Mouse (Mus musculus) adrenal gland, adult (tissue): Measurements from ENCODE around the gene Lgals2.

ENCODE experiments used
- DNase-seq, 2 experiments: peaks; one replicate each; pipeline ENCODE4 v3.0.0; 2022 to 2023; ENCODE audit warnings: low spot score in 1 of 2; ENCODE audit not compliant: inconsistent age in 2 of 2

The Lgals2 gene

DNA sequence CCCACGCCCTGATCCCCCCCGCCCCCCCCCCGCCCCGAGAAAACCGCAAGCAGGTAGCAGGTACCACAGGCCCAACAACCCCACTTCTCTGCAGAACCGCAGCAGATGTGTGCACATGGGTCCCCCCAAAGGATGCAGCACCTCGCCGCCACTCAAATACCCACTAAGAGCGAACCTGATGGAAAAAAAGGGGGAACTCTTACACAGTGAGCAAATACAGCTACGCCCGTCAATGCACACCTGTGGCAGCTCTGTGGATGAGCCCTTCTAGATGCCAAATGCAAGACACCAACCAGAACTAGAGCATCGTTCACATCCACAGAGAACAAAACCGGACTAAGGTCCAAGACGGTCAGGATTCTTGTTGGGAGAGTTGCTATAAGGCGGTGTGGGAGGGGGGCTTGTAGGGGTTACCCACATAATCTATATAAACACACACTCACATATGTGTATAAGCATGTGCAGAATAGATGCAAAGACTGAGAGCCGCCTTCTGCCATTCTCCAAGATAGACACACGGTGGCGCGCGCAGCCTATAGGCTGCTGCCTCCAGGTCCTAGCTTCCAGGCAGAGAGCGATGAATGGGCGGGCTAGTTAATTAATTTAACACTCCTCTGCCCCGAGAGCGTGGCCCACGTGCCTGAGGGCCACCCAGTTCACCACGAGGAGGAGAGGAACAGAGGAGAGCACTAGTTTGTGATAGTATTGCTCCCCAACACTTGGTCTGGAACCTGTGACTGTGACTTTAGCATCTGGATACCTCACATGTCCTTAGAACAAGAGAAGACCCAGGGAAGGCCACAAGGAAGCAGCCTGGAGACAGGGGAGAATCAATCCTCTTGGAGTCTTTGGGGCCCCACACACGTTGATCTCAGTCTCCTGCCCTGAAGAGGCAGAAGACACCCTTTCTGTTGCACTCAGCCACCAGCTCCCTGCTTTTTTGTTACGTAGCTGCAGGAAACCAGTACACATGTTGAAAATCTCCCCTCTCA is 28.8 kb downstream of the Lgals2 start:
- peak; percentile 73 to 91 for DNase-seq

DNA sequence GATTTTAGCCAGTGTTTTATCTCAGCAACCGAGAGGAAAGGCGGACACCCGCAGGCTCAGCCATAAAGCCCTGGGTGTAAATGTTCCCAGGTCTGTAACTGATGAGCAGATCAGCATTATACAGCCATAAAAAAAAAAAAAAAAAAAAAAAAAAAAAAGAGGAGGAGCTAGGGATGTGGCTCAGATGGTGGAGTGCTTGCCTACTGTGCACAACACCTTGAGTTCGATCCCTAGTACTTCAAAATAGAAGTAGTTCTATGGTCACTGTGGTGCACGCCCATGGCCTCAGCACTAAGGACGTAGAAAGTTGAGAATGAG is 39.3 kb downstream of the Lgals2 start:
- DNase-seq = no peak

- peak in 1 of 2 experiments; percentile 57 for DNase-seq
These were observed 39.8 kb downstream of the Lgals2 start for GRCm38 (mm10) chr15:78815314-78816073.

DNA sequence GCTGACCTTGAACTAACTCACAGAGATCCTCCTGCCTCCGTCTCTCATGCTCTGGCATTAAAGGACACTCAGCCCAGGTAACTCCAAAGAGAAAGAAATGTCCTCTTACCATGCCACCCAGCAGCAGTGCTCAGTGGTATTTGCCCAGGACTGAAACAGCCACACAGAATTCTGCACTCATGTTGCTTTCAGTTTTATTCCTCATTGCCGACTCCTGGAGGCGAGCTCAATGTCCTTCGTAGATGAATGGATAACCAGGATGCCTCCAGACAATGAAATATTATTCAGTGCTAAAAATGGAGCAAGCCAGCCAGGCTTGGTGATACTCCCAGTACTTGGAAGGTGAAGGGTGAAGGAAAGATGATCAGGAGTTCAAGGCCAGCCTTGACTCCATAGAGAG is 41.7 kb downstream of the Lgals2 start:
- no peak for DNase-seq

- peak in 1 of 2 experiments; percentile 16 for DNase-seq
These were observed 45.2 kb downstream of the Lgals2 start for GRCm38 (mm10) chr15:78810146-78810545.

- no peak for DNase-seq
These were observed 45.6 kb downstream of the Lgals2 start for GRCm38 (mm10) chr15:78809739-78810138.

DNA sequence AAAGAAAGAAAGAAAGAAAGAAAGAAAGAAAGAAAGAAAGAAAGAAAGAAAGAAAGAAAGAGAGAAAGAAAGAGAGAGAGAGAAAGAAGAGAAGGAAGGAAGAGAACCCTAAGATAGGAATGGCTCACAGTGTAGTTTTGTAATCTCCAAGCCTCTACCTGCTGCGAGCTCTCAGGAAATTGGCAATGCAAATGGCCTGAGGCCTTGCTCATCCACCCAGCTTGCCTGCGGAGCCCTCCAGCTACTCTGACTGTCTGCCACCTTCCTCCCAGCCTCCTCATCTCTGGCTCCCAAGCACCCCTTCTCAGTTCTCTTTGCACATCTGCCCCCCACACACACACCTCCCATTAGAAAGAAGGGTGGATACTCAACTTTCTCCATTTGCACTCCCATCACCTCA is 46.3 kb downstream of the Lgals2 start:
- no peak for DNase-seq

GRCm38 (mm10) chr15:78807141-78807540 is 48.2 kb downstream of the Lgals2 start:
- peak; percentile 47 to 59 for DNase-seq

- DNase-seq = no peak
These were observed 48.7 kb downstream of the Lgals2 start for GRCm38 (mm10) chr15:78806614-78807013.

- no peak for DNase-seq
These were observed 50.0 kb downstream of the Lgals2 start for GRCm38 (mm10) chr15:78805351-78805750.

DNA sequence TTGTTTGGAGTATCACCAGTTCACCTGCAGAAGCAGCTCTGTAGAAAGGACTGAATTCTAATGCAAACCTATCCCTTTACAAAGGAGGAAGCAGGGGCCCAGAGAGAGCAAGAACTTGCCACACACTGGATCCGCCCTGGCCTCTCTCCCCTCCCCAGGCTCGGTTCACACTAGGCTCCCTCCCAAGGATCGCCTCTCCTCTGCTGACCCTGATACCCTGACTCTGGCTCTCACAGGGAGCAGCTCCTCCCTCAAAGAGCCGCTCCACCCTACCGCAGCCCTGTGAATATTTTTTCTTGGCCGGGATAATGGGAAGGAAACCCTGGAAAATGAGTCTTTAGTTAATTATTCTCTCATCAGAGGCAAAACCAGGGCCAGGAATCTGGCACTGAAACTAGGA is 51.0 kb downstream of the Lgals2 start:
- DNase-seq = no peak

DNA sequence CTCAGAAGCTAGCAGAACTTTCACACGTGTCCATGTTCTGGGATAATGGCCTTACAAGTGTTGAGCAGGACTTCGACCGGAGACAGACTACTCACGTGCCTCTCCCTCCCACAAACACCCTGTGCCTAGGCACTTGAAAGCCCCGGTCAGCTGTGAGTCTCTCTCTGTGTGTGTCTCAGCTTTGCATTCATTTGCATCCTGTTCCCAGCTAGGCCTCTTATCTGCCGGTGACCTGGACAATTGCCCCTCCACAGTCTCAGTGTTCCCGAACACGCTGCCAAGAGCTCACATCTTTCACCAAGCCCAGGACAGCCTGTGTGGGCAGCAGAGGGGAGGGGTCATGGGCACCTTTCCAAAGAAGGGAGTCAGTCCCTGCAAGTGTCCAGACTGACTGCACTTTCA is 51.8 kb downstream of the Lgals2 start:
- peak; percentile 78 to 84 for DNase-seq

DNA sequence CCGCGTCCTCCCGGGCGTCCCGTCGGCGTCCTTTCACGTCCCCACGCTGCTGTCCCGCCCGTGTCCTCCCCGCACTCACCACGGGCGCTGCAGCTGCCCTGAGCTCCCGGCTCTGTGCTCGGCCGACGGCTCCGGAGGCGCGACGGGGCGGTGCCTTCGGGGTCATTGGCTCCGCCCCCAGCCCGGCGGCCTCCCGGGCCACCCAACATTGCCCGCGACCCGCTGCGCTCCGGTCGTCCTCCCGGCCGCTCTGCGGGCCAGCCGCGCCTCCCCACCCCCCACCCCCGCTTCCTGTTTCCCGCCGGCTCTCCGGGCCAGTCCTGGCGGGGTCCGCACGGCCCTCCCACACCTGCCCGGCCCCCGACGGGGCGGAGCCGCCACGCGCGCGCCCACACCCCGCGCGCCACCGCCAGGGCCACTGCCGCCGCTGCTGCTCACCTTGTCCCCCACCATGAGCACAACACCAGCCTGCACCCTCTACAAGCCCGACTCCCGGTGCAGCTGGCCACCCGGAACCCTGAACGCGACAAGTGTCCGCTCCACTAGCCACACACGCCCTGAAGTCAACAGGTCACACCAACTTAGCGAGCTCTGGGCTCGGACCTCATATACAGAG is 52.4 kb downstream of the Lgals2 start, which contains the start of gene Card10:
Card10 (minus strand) TSS at position 267 of the 616 bp plus-strand sequence.
- peak; percentile 61 to 74 for DNase-seq

DNA sequence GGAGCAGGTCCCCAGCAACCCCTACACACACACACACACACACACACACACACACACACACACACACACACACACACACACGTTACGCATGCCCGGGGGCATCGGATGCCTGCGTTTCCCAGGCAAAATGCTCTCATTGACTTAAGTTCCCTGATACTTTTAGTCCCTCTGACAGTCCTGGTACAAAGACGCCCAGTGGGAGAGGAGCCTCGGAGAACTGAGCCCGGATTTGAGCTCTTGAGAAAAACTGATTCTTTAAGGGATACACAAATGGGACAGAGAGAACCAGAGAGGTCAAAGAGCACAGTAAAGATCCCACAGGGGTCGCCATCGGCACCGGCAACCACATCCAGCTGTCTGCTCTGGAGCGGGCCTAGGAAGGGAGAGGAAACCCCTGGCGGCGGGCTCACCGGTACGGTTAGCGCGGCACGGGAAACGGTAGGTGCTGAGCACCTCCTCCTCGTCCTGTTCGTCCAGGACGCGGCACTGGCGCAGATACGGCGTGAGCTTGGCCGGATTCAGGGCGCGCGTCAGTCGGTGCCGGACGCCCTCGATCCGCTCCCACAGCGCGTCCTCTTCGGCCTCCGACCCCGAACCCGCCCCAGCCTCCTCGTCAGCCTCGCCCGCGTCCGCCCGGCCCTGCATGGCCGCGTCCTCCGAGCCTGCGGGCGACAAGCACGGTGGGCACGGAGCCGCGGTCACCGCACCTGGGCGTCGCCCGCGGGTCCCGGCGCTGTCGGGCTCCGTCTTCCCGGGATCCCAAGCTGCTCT is 53.2 kb downstream of the Lgals2 start:
- DNase-seq = peak; percentile 38 to 76

DNA sequence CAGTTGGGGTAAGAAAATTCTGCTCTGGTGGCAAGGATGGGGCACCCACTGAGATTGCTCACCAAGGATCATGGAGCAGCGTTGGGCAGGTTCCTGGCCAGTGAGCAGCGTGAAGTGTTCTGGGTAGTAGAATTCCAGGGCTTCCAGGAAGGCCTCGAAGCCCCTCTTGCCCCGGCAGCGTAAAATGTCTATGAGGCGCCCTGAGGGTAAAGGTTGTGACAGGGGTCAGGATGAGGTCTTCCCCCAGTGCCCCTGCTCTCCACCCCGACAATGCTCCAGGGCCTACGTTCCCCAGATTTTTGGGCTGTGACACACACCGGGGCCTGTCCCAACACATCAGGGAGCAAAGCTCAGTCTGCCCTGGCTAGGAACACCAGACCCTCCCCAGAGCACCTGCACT is 53.8 kb downstream of the Lgals2 start:
- DNase-seq = no peak
